Mouse (Mus musculus): ENCODE data around the gene Slc16a7.
A peak's percentile ranks its signal among the peaks of the same experiment; 100 is the strongest.

Gene Slc16a7

GRCm38 (mm10) chr10:125324149-125324834 lies 65.0 kb downstream of the Slc16a7 start:
- no peak for DNase-seq (ENCODE audit: low read depth)

- no peak for DNase-seq (ENCODE audit: low read depth)
Observed at GRCm38 (mm10) chr10:125321446-125322428, 67.5 kb downstream of the Slc16a7 start.

DNA sequence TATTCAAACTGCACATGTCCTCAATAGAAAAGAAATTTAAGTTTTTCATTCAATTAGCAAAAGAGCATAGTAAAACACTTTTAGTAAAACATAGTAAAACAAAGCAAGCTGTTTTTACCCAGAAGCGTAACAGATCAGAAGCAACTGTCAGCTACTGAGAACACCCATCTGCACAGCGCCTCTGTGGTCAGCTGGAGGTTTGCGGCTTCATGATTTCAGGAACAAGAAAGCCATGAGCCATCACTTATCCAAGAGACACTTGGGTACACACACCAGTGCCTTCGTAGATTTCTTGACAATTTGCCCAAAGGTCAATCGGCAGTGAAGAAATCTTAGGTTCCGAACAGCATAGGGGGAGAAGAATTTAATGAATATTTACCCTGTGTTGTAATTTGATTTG lies 71.9 kb downstream of the Slc16a7 start:
- DNase-seq (ENCODE audit: low read depth), result peak; percentile 54

DNA sequence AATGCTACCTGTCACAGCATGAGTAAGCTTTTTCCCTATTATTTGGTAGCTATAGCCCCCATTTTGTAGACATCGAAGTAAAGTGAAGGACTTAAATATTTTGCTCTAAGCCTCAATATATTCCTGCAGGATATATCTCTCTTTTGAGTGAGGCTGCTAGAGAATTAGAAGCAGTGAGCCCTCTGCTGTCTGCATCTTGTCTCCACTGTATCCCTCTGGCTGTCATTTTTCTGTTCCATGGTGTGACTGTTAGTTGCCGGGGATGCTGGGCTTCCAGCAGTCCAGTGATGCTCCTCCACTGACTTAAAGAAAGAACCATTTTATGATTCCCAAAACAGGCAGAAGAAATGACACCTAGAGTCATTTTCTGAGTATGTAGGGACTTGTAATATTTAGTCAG lies 78.4 kb downstream of the Slc16a7 start:
- DNase-seq (ENCODE audit: low read depth), result no peak

DNA sequence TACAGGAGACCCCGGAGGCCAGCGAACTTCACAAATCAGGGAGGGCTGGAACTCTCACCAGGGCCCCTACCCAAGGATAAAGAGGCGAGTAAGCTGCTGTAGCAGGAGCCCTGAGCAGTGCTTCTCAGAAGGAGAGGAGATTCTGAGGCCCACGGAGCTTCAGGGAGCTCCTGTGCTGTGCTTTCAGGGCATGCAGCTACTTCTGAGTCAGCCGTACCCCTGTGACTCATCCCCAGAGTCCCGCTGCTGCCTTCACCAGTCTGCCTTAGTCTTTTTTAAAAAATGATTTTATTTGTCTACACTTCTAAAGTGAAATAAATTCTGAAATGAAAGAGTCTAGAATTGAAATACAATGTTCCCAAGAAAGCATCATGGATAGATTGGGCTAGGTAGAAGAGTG lies 91.2 kb downstream of the Slc16a7 start:
- DNase-seq (ENCODE audit: low read depth), result no peak

DNA sequence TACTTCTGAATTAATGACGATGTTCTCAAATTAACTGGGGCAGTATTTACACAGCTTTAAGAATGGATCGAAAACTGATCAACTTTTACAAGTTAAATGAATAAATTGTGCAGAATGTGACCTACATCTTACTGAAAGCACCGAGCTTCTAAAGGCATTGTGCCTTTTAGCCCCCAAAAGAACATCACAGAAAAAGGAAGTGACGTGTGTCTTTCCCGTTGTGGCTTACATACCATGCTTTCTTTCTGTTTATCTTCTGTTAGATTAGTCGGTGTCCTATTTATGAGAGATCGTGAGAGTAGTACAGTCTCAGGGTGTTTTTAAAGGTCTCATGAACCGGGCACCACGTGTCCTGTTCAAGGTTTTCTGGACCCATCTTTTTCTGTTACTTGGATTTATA lies 98.9 kb downstream of the Slc16a7 start:
- no peak for DNase-seq (ENCODE audit: low read depth)

- no peak for DNase-seq (ENCODE audit: low read depth)
Observed at GRCm38 (mm10) chr10:125288560-125288959, 100.7 kb downstream of the Slc16a7 start.

GRCm38 (mm10) chr10:125285386-125285785 lies 103.9 kb downstream of the Slc16a7 start:
- no peak for DNase-seq (ENCODE audit: low read depth)

GRCm38 (mm10) chr10:125275149-125275848 lies 114.0 kb downstream of the Slc16a7 start:
- no peak for DNase-seq (ENCODE audit: low read depth)

DNA sequence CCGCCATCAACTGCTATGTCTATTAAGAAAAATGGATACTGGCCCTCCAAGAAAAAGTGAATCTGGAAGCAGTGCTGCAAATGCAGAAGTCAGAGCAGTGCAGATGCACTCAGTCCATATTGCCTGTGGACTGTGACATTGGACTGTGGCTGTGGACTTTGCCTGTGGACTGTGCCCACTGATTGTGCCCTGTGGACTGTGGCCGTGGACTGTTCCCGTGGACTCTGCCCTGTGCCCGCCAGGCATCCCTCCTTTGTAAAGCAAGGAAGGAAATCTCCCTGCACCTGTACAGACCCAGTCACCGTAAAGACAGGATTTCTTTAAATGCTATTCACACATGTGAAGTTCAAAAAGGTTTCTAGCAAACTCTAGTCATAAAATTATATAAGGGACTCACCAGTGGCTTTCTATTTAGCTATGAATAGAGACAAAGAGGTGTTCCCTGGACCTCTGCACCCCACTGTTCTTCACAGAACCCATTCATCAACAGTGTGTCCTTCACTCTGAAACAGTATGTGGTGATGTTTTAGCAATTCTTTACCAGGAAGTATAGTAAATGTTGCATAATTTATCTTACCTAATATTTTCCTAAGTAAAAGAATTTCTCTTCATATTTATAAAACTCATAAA lies 114.6 kb downstream of the Slc16a7 start:
- DNase-seq (ENCODE audit: low read depth), result no peak

DNA sequence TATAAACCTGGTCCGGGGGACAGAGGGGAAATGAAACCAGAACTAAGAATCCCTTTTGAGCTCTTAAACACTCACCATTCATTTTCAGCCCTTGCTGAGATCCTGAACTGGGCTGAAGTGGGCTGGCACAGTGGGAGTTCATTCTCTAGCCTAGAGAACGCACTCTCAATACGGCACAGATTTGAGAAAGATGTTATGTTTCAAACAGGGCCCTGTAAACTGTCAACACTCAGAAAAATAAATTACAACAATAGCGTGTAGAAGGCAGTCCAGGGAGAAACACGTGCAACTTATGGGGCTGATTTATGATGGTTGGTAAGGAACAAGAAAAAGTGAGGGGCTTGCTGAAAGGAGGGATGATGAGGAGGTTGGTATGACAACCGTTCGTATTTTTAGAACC lies 115.5 kb downstream of the Slc16a7 start:
- DNase-seq (ENCODE audit: low read depth), result no peak

DNA sequence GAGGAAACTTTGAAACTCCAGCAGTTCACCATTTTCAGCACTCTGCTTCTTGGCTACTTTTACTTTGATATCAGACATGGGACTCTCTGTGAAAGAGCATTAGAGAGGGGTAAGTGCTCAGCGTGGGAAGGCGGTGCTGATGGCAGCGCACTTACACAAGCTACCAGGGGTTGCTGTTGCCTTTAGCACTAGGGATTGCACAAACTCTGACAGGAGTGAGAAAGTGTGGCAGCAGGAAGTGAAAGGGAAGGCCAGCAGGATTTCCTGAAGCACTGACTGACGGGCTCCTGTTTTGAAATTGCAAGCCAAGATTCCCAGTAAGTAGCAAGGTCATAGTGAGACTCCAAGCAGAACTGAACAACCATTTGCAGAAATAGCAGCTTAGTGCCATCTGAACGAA lies 117.8 kb downstream of the Slc16a7 start:
- DNase-seq (ENCODE audit: low read depth), result no peak

GRCm38 (mm10) chr10:125270266-125270665 lies 119.0 kb downstream of the Slc16a7 start:
- no peak for DNase-seq (ENCODE audit: low read depth)

GRCm38 (mm10) chr10:125266322-125266721 lies 122.9 kb downstream of the Slc16a7 start:
- no peak for DNase-seq (ENCODE audit: low read depth)

DNA sequence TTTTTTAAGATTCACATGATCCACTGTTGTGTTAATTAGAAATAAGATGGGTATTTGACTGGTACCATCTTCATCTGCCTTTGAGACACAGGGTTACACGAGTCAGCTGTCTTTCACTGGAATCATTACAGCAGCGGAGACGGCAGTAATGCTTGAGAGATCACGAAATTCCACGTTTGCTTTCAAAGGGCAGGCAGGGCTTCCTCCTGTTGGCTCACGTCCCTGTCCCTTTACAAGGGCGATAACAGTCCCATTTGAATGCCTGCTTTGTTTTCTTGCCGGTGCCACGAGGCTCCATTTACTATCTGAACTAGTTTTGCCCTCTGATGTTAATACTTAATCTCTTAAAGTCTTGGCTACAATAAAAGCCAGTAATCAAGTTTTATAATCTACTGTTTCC lies 123.4 kb downstream of the Slc16a7 start:
- no peak for DNase-seq (ENCODE audit: low read depth)

DNA sequence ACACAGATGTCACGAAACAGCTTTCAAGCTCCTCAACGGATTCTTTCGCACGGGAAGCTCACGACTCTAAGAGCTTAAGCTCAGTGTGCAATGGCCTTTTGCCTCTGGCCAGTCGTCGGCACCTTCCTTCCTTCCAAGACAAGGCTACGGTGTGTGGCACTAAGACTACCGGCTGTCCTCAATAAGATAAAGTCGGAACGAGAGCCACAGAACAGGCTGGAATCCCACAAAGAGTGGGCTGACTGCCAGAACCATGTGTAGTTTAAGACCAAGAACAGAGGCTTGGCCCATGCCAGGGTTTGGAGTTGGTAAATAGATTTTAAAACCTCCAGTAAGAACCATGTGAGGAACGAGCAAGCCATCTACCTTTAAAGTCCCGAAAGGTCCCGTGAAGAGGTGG lies 123.8 kb downstream of the Slc16a7 start:
- DNase-seq (ENCODE audit: low read depth), result no peak

DNA sequence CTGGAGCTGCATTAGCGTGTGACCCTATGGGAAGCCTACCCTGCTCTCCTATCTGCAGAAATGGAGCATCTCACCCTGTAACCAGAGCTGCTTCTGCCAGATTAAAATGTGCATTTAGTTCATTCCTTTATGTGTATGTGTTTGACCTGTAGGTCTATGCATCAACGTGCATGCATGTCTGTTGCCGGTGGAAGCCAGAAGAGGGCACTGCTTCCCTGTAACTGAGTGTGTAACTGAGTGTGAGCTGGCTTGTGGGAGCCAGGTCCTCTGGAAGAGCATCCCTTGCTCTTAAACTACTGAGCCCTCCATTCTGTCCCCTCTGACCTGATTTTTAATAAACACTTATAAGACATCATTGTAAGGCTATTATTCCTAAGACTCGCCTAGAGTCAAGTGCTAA lies 124.3 kb downstream of the Slc16a7 start:
- peak; percentile 14 for DNase-seq (ENCODE audit: low read depth)

GRCm38 (mm10) chr10:125255904-125256303 lies 133.4 kb downstream of the Slc16a7 start:
- no peak for DNase-seq (ENCODE audit: low read depth)

DNA sequence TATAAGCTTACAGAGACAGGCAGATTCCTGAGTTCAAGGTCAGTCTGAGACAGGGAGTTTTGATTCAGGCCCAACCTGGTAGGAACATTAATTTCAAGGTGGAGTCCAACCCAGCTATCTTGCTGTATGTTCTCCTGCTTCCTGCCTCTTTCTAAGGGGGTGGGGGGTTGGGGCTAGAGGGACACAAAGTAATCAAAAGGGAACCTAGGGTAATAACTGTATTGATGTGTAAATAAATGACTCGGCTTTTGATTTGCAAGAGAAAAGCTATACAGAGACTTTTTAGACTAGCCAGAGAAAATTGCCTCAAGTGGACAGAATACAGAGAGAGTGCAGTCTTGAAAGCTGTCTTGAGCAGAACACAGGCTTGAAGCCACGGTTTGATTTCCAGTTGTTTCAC lies 174.7 kb downstream of the Slc16a7 start:
- no peak for DNase-seq (ENCODE audit: low read depth)

DNA sequence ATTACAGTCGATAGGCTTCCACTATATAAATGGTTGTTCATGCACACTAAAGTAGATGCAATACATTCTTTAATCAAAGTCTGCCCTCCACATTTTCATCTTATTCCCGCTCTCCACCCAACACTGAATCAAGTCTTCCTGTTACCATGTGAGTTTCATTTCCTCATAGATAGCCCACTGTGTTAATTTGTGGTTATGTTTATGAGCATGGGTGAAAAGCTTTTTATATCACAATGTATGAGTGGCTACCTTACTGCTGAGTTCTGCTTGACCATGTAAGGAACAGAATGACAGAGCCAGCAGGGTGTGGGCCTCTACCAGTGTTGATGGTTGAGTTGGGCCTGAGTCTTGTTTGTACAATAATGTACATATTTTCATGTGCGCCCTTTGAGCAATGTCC lies 175.5 kb downstream of the Slc16a7 start:
- DNase-seq (ENCODE audit: low read depth), result no peak

- DNase-seq (ENCODE audit: low read depth), result no peak
Observed at GRCm38 (mm10) chr10:125187544-125187943, 201.7 kb downstream of the Slc16a7 start.

- DNase-seq (ENCODE audit: low read depth), result no peak
Observed at GRCm38 (mm10) chr10:125185387-125185786, 203.9 kb downstream of the Slc16a7 start.

All from c-Kit-positive CD71-negative TER-119-negative erythroid progenitor cells, embryonic 14.5 days (primary cell).